Mouse (Mus musculus): ENCODE results near the gene Kcng1.

DNA sequence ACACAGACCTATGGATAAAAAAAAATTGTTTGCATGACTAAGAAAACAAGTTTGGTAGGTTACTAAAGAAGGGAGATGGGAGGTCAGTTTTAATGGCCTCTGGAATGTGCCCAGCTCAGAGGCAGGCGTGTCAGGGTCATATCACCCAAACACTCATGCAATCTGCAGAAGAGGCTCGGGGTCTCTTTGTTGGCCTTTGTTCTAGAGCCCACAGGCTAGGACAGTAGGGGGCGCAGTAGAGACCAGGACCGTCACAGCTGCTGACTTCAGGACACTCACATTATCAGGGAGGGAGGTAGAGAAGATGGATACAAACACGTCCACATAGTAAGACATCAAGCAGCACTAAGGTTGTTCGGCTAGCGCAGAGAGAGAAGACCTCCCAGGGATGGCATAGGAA, 13.5 kb downstream of the Kcng1 start:
- no peak for TF ChIP-seq CHD2 (IDR thresholded peaks at IDR 0.05; ENCODE audit: low read depth, low read length)
- TF ChIP-seq HCFC1 (IDR thresholded peaks at IDR 0.05; ENCODE audit: borderline replicate concordance, insufficient read depth, low read length) = no peak
- no peak for TF ChIP-seq MAFK (IDR thresholded peaks at IDR 0.05; ENCODE audit: insufficient read depth, low read depth, low read length)
- no peak for TF ChIP-seq ZNF384 (IDR thresholded peaks at IDR 0.05; ENCODE audit: low read depth, low read length)

All from ES-E14 (cell line).